Mouse (Mus musculus) liver, embryonic 12.5 days (tissue): ENCODE measurements around the gene Vmn1r78. TPM values are rescaled to one million over a fixed set of nuclear protein-coding genes. Genes with fewer than 3 reads are reported as not detected.
"Not testable (repeated sequence)": the region's sequence is repeated elsewhere in the genome, so short reads cannot be mapped to it uniquely, and the experiment has no call there.

Experiments
- ATAC-seq: fragments of 200-750 bp; cut with Nextera tagmentation; 2 replicates; pipeline ENCODE4 v1.8.0; 2017; ENCODE audit warnings: moderate number of reproducible peaks, mild to moderate bottlenecking, moderate library complexity
- H3K27ac ChIP-seq: fragments of 300-500 bp; sonication (generic); 2 replicates; pipeline ENCODE4 v1.5.1; 2016; ENCODE audit warnings: mild to moderate bottlenecking
- H3K27me3 ChIP-seq: fragments of 300-500 bp; sonication (generic); replicated peaks from 2 replicates; pipeline ENCODE4 v1.6.1; 2016; ENCODE audit warnings: mild to moderate bottlenecking, moderate library complexity
- H3K36me3 ChIP-seq: fragments of 300-500 bp; sonication (generic); 2 replicates; pipeline ENCODE4 v1.6.1; 2016; ENCODE audit warnings: mild to moderate bottlenecking, moderate library complexity
- H3K4me1 ChIP-seq: fragments of 300-500 bp; sonication (generic); 2 replicates; pipeline ENCODE4 v1.6.1; 2016
- H3K4me2 ChIP-seq: fragments of 300-500 bp; sonication (generic); 2 replicates; pipeline ENCODE4 v1.6.1; 2016; ENCODE audit warnings: mild to moderate bottlenecking, moderate library complexity
- H3K4me3 ChIP-seq: fragments of 300-500 bp; sonication (generic); 2 replicates; pipeline ENCODE4 v1.5.1; 2016; ENCODE audit warnings: mild to moderate bottlenecking, moderate library complexity
- H3K9ac ChIP-seq: fragments of 300-500 bp; sonication (generic); 2 replicates; pipeline ENCODE4 v1.6.1; 2016; ENCODE audit warnings: mild to moderate bottlenecking, moderate library complexity
- H3K9me3 ChIP-seq: fragments of 300-500 bp; sonication (generic); replicated peaks from 2 replicates; pipeline ENCODE4 v1.6.1; 2016; ENCODE audit warnings: mild to moderate bottlenecking, moderate library complexity
- WGBS: fragments of 180-500 bp; shearing (Covaris S2); methylation state at CpG from one replicate; pipeline ENCODE4 v1.1.7; 2016; ENCODE audit not compliant: insufficient replicate concordance; 5-methylcytosine and 5-hydroxymethylcytosine counted together
- polyA plus RNA-seq: library from polyadenylated mRNA; unstranded; fragments of >200 nt; fragmentation: Nextera tagmentation; extraction: Ambion mirVana; gene quantifications from 2 replicates; pipeline ENCODE4 v1.2.1, GENCODE M21; 2016

The Vmn1r78 gene
- polyA plus RNA-seq = not detected in 2 replicates

DNA sequence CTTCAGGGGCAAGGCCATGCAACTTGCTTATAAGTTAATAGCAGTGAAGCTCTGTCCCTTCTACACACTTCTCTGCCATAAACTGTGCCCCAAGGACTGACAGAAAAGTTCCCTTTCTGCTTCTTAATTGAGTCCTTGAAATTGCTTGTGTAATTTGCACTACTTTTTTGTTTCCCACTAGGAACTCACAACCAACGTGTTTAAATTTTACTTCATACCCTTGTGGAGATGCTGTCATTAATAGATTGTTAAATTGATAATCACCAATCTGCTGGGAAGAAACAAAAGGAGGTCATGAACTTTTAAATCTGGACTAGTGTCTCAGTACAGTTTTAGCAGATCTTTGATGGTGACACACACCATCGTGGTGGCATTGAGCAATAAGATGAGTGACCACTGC, at the start of gene Vmn1r78:
Gene Vmn1r78 (plus strand): TSS at position 301 of the 400 bp plus-strand sequence.
- H3K4me3 ChIP-seq = no peak within 1 kb of the TSS
- no peaks in the 10 kb centered on the region for H3K4me1 ChIP-seq
- H3K9ac ChIP-seq = no peak within 1 kb of the TSS
- H3K9me3 ChIP-seq = no peaks in the 10 kb centered on the region; the same call in 1 of the 2 replicates
- H3K36me3 ChIP-seq = no peaks in the 10 kb centered on the region
- no peak within 1 kb of the TSS for H3K27ac ChIP-seq
- 34% methylated on average over 2 of the region's 2 CpGs for WGBS
- H3K27me3 ChIP-seq = no peaks in the 10 kb centered on the region
- no peak for ATAC-seq
- no peak within 1 kb of the TSS for H3K4me2 ChIP-seq

DNA sequence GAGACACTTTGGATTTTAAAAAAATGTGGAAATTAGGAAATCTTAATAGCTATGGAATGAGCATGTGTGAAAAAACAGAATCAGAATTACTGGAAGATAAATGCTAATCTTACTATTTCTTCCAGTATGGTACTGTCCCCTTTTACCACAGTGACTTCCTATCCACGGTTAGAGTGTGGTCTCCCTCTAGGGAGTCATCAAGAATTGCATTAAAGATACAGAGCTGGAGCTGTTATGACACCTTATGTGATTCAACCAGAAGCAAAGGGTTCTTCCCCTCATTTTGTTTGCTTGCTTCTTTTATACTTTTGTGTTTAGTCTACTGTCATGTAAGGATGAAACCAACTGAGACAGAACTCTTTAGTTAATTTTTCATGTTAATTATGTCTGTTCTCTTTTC, 6.4 kb downstream of the Vmn1r78 start:
- H3K9me3 ChIP-seq, H3K27ac ChIP-seq: not testable (repeated sequence)
- WGBS = 33% methylated on average over 1 of the region's 1 CpGs

DNA sequence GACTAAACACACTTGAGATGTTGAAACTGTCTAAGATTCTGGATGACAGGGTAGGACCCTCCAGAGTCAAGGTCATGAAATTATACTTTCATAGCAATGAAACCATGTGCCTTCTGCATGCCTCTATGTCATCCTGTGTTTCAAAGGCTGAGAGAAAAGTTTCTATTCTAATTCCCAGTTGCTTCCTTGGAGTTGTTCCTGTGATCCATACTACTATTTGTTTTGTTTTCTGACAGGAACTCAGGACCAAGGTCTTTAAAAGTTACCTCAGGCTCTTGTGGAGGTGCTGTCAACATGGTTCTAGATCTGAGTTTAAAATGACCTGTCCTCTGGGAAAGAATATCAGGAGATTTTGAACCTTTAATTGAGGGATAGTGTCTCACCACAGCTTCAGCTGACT, 20.9 kb downstream of the Vmn1r78 start, which contains the start of gene Vmn1r79:
Gene Vmn1r79 (plus strand): TSS at position 301 of the 400 bp plus-strand sequence.
- ATAC-seq, H3K4me3 ChIP-seq, H3K4me1 ChIP-seq, H3K27ac ChIP-seq, H3K36me3 ChIP-seq, H3K27me3 ChIP-seq, H3K4me2 ChIP-seq, H3K9me3 ChIP-seq, H3K9ac ChIP-seq: not testable (repeated sequence)

More for the DNA sequence above, 6.4 kb downstream of the Vmn1r78 start:
- not testable (repeated sequence) for H3K4me1 ChIP-seq, H3K4me2 ChIP-seq, H3K27me3 ChIP-seq, H3K9ac ChIP-seq, H3K36me3 ChIP-seq, H3K4me3 ChIP-seq, ATAC-seq

DNA sequence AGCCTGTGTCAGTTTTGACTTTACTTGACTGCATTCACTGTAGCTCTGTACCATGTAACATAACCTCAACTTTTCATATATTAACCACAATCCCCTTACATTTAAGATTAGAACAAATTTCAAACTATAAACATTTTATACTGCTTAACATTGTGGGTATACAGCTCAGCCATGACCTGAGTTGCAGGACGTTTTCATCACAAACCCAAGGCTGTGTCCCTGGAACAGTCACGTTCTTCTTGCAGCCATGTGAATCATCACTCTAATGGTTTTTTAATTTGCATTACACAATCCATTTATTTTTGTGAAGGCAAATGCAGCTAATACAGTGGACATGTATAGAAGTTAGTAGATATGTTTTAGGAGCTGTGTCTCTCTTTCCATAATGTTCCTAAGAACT, 22.9 kb downstream of the Vmn1r78 start:
- not testable (repeated sequence) for H3K27ac ChIP-seq, H3K27me3 ChIP-seq, H3K36me3 ChIP-seq, H3K4me2 ChIP-seq, H3K4me3 ChIP-seq, H3K9me3 ChIP-seq, H3K4me1 ChIP-seq, ATAC-seq, H3K9ac ChIP-seq
- WGBS = 48% methylated on average over 2 of the region's 2 CpGs

DNA sequence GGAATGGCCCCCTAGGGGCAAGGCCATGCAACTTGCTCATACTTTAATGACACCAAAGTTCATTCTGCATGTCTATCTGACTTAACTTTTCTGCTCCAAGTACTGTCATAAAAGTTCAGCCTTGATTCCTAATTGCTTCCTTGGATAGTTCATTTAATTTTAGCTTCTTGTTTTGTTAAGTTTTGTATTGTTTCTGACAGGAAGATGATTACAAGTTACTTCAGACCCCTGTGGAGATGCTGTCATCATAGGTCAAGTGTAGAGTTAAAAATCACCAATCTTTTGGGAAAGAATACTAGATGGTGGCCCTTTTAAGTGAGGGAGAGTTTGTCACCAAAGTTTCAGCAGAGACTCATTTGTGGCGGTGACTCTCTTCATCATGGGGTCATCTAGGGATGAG, 38.9 kb downstream of the Vmn1r78 start, which contains the start of gene Vmn1r80:
Gene Vmn1r80 (plus strand): TSS at position 301 of the 400 bp plus-strand sequence.
- no peak within 1 kb of the TSS for H3K9ac ChIP-seq
- WGBS = 53% methylated on average over 1 of the region's 1 CpGs
- no peaks in the 10 kb centered on the region for H3K27me3 ChIP-seq
- ATAC-seq = no peak
- H3K4me3 ChIP-seq = no peak within 1 kb of the TSS
- H3K36me3 ChIP-seq = no peaks in the 10 kb centered on the region
- no peaks in the 10 kb centered on the region for H3K9me3 ChIP-seq
- no peak within 1 kb of the TSS for H3K4me2 ChIP-seq
- no peaks in the 10 kb centered on the region for H3K4me1 ChIP-seq
- H3K27ac ChIP-seq = no peak within 1 kb of the TSS

DNA sequence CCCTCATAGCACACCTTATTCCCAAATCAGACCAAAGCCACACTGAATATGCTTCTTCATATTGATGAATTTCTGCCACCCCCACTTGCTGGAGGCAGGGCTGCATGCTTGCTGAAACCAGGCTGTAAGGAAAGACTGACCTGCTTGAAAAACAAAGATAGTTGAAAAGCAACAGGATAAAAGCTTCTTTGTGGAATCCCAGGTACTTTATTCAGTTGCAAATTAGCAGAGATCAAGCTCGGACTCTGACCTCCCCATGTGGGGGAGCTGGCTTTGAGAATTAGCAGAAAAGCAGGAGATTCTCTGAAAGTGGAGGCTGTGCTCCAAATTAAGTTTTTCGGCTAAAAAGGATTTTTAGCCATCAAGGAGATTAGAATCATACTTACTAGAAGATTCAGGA, 54.1 kb downstream of the Vmn1r78 start:
- no peak overlapping the region for H3K27ac ChIP-seq
- no peak overlapping the region for H3K4me2 ChIP-seq
- 46% methylated on average over 2 of the region's 2 CpGs for WGBS
- 0 out of 2 replicates have a peak, but pooled peaks cover 7% of the 10 kb centered on the region for H3K9me3 ChIP-seq
- no peak overlapping the region for H3K4me3 ChIP-seq
- ATAC-seq = no peak
- H3K9ac ChIP-seq = no peak overlapping the region
- H3K36me3 ChIP-seq = no peaks in the 10 kb centered on the region
- H3K27me3 ChIP-seq = no peaks in the 10 kb centered on the region
- H3K4me1 ChIP-seq = no peaks in the 10 kb centered on the region

Other genes starting within 250 kb of the Vmn1r78 start
- gene Vmn1r76, start 212.0 kb upstream of the Vmn1r78 start, polyA plus RNA-seq = not detected in 2 replicates
- not detected in 2 replicates for gene Vmn1r77, start 113.5 kb upstream of the Vmn1r78 start, polyA plus RNA-seq
- not detected in 2 replicates for gene Vmn1r79, start 21.0 kb downstream of the Vmn1r78 start, polyA plus RNA-seq
- gene Vmn1r80, start 39.0 kb downstream of the Vmn1r78 start, polyA plus RNA-seq = not detected in 2 replicates
- not detected in 2 replicates for gene Vmn1r81, start 118.0 kb downstream of the Vmn1r78 start, polyA plus RNA-seq
- not detected in 2 replicates for gene Vmn1r82, start 150.2 kb downstream of the Vmn1r78 start, polyA plus RNA-seq
- 0.04 TPM in 1 of 2 replicates, not detected in the other for gene Vmn1r83, start 179.2 kb downstream of the Vmn1r78 start, polyA plus RNA-seq
- gene Vmn1r84, start 219.0 kb downstream of the Vmn1r78 start, polyA plus RNA-seq = not detected in 2 replicates